Mouse (Mus musculus): ENCODE data around the gene Exoc3l2.

GRCm38 (mm10) chr7:19494751-19495474 lies 31.8 kb downstream of the Exoc3l2 start:
- TF ChIP-seq CTCF (IDR thresholded peaks at IDR 0.05; ENCODE audit: insufficient read depth, low read depth, low read length), result no peak
- TF ChIP-seq POLR2A (IDR thresholded peaks at IDR 0.05; ENCODE audit: insufficient read depth, low read depth, low read length), result no peak
